Mouse (Mus musculus) ES-E14 (cell line): Measurements from ENCODE around the gene Rbfox1.

Experiments used
- CHD2 ChIP-seq: IDR thresholded peaks from 2 replicates; pipeline ENCODE4 v1.6.1; 2014; ENCODE audit warnings: mild to moderate bottlenecking, low read depth, low read length, inconsistent platforms
- HCFC1 ChIP-seq: IDR thresholded peaks from 2 replicates; pipeline ENCODE4 v1.6.1; 2012; ENCODE audit warnings: low read length, inconsistent platforms, borderline replicate concordance; ENCODE audit not compliant: insufficient read depth
- MAFK ChIP-seq: IDR thresholded peaks from 2 replicates; pipeline ENCODE4 v1.6.1; 2014; ENCODE audit warnings: mild to moderate bottlenecking, low read depth, low read length, inconsistent platforms; ENCODE audit not compliant: insufficient read depth
- ZC3H11A ChIP-seq: IDR thresholded peaks from 2 replicates; pipeline ENCODE4 v1.6.1; 2012; ENCODE audit warnings: low read depth, mild to moderate bottlenecking, inconsistent platforms, low read length, borderline replicate concordance
- ZNF384 ChIP-seq: IDR thresholded peaks from 2 replicates; pipeline ENCODE4 v1.6.1; 2012; ENCODE audit warnings: low read depth, low read length, inconsistent platforms

DNA sequence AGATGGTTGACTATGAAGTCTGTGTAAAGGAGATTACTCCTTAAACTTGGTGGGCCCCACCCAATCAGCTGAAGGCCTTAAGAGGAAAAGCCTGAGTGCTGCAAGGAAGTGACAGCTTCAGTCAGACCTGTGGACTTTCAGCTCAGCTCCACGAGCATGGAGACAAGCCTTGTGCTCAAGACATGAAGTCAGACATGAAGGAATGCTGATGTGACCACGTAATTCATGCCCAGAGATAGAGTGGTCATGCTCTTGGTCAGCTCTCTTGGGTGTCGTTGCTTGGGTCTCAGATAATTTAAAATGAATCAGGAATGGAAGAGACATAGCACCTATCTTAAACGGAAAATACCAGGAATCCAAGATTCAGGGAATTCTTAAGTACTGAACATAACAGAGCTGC lies 1019.8 kb downstream of the Rbfox1 start:
- TF ChIP-seq CHD2 (no peak), MAFK (no peak), HCFC1 (no peak), ZNF384 (no peak), ZC3H11A (no peak)
